Mouse (Mus musculus) E14TG2a.4 (cell line): ENCODE measurements at regions not wholly inside any gene's neighbourhood (a gene's known extent, or its start where the extent isn't known, plus 50 kb on each side); places are given as distances from the start of the nearest gene placed in this dataset.

Experiments
- H3K27me3 ChIP-seq: 2 replicates; pipeline ENCODE4 v1.6.1; 2014; ENCODE audit warnings: low read length, control low read depth; ENCODE audit not compliant: insufficient read depth
- H3K36me3 ChIP-seq: 2 replicates; pipeline ENCODE4 v1.6.1; 2014; ENCODE audit warnings: low read length, control low read depth; ENCODE audit not compliant: insufficient read depth
- H3K4me1 ChIP-seq: replicated peaks from 2 replicates; pipeline ENCODE4 v1.6.1; 2014; ENCODE audit warnings: low read depth, low read length, control low read depth
- H3K4me3 ChIP-seq: replicated peaks from 2 replicates; pipeline ENCODE4 v1.5.1; 2014; ENCODE audit warnings: mild to moderate bottlenecking, low read length
- H3K9me3 ChIP-seq: 2 replicates; pipeline ENCODE4 v1.6.1; 2014; ENCODE audit warnings: low read length, control low read depth
- CTCF ChIP-seq: conservative IDR thresholded peaks from 2 replicates; pipeline ENCODE4 v1.5.1; 2014; ENCODE audit warnings: low read length
- NANOG ChIP-seq: IDR thresholded peaks from 2 replicates; pipeline ENCODE4 v1.6.1; 2014; ENCODE audit warnings: borderline replicate concordance, low read length, mixed read lengths
- POU5F1 ChIP-seq: IDR thresholded peaks from 2 replicates; pipeline ENCODE4 v1.6.1; 2014; ENCODE audit warnings: low read length, borderline replicate concordance

DNA sequence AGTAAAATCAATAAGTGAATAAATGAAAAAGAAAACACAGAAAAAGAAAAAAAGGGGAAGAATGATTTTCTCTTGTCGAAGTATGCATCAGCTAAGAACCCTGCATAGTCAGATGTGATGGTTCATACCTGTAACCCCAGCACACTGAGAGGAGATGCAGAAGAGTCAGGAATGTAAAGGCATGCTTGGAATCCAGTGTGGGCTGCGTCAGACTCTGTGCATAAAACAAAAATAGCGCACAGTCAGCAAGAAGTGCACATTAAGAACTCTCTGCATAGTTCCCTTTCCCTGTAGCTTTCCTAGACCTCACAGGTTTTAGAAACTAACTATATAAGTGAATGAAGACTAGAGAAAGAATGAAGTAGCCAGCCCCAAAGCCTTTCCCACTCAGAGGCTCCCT, 238.2 kb upstream of the Chl1 start:
- no peak for TF ChIP-seq CTCF
- no peak for TF ChIP-seq POU5F1
- no peak for TF ChIP-seq NANOG
- Histone ChIP-seq H3K4me3 (no peak overlapping the region), H3K36me3 (no peaks in the 10 kb centered on the region), H3K9me3 (no peaks in the 10 kb centered on the region), H3K27me3 (no peaks in the 10 kb centered on the region), H3K4me1 (no peaks in the 10 kb centered on the region)

DNA sequence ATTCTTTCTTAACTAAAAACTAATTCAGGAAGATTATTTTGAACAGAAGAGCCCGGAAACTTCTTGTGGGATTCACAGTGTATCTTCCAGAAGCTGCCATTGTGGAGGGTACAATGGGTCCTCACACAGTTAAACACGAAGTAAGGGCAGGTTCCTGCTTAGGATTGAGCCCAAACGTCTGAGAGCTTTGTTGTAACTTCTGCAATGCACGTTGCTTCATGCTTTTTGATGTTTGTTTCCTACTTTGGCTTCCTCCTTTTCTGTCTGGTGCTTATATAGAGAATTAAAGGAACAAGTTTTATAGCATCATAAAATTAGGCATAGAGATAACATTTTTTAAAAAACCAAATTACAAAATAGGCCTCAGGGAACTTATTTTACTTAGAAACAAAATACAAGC, 235.3 kb upstream of the Chl1 start:
- H3K4me1 ChIP-seq = no peaks in the 10 kb centered on the region

DNA sequence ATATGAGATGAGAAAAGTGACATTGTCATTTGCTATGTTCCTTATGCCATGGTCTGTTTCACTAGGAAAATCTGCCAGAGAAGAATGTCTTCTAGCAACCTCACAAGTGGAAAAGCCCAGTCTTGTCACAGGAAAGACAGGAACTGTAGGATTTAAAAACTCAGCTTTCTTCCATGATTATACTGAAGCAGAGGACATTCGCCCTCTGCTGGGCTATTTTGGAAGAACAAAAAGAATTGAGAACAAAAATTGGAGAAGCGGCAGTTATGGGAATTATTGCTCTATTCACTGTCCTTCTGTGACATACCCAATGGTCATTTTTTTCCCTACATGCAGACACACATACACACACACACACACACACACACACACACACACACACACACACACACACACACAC, 234.9 kb upstream of the Chl1 start:
- H3K4me3 ChIP-seq = no peak overlapping the region
- no peaks in the 10 kb centered on the region for H3K9me3 ChIP-seq
- no peaks in the 10 kb centered on the region for H3K27me3 ChIP-seq
- no peak for TF ChIP-seq POU5F1
- no peak for TF ChIP-seq NANOG
- TF ChIP-seq CTCF = peak; percentile 44
- no peaks in the 10 kb centered on the region for H3K4me1 ChIP-seq
- no peaks in the 10 kb centered on the region for H3K36me3 ChIP-seq

More for the DNA sequence above, 235.3 kb upstream of the Chl1 start:
- Histone ChIP-seq H3K36me3 (no peaks in the 10 kb centered on the region), H3K27me3 (no peaks in the 10 kb centered on the region), H3K9me3 (no peaks in the 10 kb centered on the region), H3K4me3 (no peak overlapping the region)
- TF ChIP-seq POU5F1 = no peak

- H3K4me3 ChIP-seq = no peak overlapping the region
- H3K9me3 ChIP-seq = no peaks in the 10 kb centered on the region
- no peaks in the 10 kb centered on the region for H3K4me1 ChIP-seq
- H3K36me3 ChIP-seq = no peaks in the 10 kb centered on the region
- H3K27me3 ChIP-seq = no peaks in the 10 kb centered on the region
- TF ChIP-seq NANOG (no peak), CTCF (peak; percentile 64)
Observed at GRCm38 (mm10) chr6:103296015-103296414, 214.4 kb upstream of the Chl1 start.

DNA sequence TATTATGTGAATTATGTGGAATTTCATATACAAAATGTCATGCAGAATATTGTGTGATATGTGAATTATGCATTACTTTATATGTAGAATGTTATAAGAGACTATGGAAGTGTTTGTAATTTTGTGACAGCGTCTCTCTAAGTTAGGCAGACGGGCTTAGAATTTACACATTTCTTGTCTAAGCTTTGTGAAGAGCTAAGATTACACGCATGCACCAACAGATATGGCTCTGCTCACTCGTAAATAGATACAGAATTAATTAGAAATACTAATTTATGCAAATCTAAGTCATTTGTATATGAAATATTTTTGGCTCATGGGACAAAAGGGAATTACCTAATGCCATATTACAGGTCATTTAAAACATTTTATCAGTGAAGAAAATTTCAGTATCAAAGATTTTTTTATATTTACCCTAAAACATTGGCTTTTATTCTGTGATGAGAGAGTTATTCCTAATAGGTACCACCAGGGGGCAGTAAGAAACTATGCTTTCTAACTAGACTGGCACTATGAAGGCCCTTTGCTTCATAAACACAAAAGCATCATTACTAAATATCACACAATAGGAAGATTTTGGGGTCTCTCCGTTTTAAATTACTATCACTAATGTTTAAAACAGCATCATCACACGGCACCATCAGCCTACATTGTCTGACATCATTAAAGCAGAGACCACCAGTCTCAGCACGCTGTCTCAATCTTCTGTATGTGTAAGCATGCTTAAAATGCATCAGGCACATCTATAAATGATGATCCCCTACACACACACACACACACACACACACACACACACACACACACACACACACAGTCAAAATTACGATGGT, 203.8 kb upstream of the Chl1 start:
- no peaks in the 10 kb centered on the region for H3K36me3 ChIP-seq
- H3K4me3 ChIP-seq = no peak overlapping the region
- no peaks in the 10 kb centered on the region for H3K9me3 ChIP-seq
- TF ChIP-seq NANOG (no peak), CTCF (peak; percentile 69)
- no peaks in the 10 kb centered on the region for H3K27me3 ChIP-seq
- no peaks in the 10 kb centered on the region for H3K4me1 ChIP-seq

DNA sequence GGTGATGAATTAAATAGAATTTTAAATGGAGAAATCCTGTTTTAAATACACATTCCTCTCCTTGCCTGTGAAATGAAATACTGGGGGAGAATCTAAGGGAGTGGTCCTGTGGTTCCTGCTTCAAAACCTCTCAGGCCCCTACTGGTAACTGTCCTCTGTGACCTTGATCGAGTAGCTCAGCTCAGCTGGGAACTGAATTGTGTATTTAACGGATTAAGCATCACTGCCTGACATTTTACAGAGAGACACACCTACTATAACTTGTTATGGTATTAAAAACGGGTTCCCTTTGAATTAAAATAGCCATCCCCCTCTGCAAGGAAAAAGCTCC, 203.2 kb upstream of the Chl1 start:
- H3K4me3 ChIP-seq = no peak overlapping the region

DNA sequence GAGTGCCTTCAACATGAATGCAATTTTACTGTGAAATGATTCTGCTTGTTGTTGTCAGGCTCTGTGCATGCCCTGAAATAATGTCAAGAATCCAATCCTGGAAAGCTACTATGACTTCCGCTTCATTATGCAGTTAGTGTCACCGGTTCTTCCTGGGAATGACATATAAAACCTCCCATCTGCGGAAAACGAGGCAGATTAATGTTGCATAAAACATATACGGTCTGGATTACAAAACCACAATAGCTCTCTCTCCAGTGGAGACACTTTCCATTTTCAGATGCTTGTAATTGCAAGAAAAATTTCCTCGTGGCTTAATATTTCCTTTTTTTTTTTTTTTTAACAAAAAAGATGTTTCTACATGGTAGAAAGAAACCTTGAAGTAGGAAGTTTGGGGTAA, 198.2 kb upstream of the Chl1 start:
- Histone ChIP-seq H3K27me3 (no peaks in the 10 kb centered on the region), H3K9me3 (no peaks in the 10 kb centered on the region), H3K36me3 (no peaks in the 10 kb centered on the region), H3K4me1 (no peaks in the 10 kb centered on the region), H3K4me3 (no peak overlapping the region)
- TF ChIP-seq CTCF (no peak), POU5F1 (no peak), NANOG (no peak)

More for the DNA sequence above, 203.2 kb upstream of the Chl1 start:
- Histone ChIP-seq H3K27me3 (no peaks in the 10 kb centered on the region), H3K9me3 (no peaks in the 10 kb centered on the region), H3K36me3 (no peaks in the 10 kb centered on the region), H3K4me1 (no peaks in the 10 kb centered on the region)
- TF ChIP-seq POU5F1 (no peak), NANOG (no peak), CTCF (no peak)

GRCm38 (mm10) chr6:103312935-103313334, 197.5 kb upstream of the Chl1 start:
- Histone ChIP-seq H3K4me3 (no peak overlapping the region), H3K9me3 (no peaks in the 10 kb centered on the region), H3K27me3 (no peaks in the 10 kb centered on the region), H3K4me1 (0 out of 2 replicates have a peak, but pooled peaks cover 2% of the 10 kb centered on the region), H3K36me3 (no peaks in the 10 kb centered on the region)
- no peak for TF ChIP-seq NANOG

- Histone ChIP-seq H3K4me3 (no peak overlapping the region), H3K4me1 (0 out of 2 replicates have a peak, but pooled peaks cover 3% of the 10 kb centered on the region), H3K9me3 (no peaks in the 10 kb centered on the region), H3K27me3 (no peaks in the 10 kb centered on the region), H3K36me3 (no peaks in the 10 kb centered on the region)
- TF ChIP-seq NANOG (no peak), POU5F1 (no peak), CTCF (no peak)
Observed at GRCm38 (mm10) chr6:103318081-103318480, 192.3 kb upstream of the Chl1 start.
